Mouse (Mus musculus): ENCODE results near the gene Rcor2. TPM values are rescaled to one million over a fixed set of nuclear protein-coding genes. Genes with fewer than 3 reads are reported as not detected.
A peak's percentile ranks its signal among the peaks of the same experiment; 100 is the strongest.

The Rcor2 gene
- polyA plus RNA-seq, 1 experiment from 2014 or later, result 88.6 TPM

GRCm38 (mm10) chr19:7302493-7302797 lies 35.3 kb downstream of the Rcor2 start:
- Histone ChIP-seq H3K27ac (no peak overlapping the region), H3K4me3 (replicated peaks) (no peak overlapping the region), H3K9ac (no peak overlapping the region), H3K27me3 (no peaks in the 10 kb centered on the region), H3K4me2 (no peak overlapping the region), H3K4me1 (peaks cover 13% of the 10 kb centered on the region), H3K36me3 (replicated peaks) (peaks cover 3% of the 10 kb centered on the region; the same call in 1 of the 2 replicates), H3K9me3 (no peaks in the 10 kb centered on the region)
- WGBS, result 68% methylated on average over 1 of the region's 1 CpGs
- no peak for ATAC-seq (ENCODE audit: low FRiP score)

GRCm38 (mm10) chr19:7303796-7304195 lies 36.7 kb downstream of the Rcor2 start:
- Histone ChIP-seq H3K4me2 (no peak overlapping the region), H3K4me3 (replicated peaks) (no peak overlapping the region), H3K36me3 (replicated peaks) (0 out of 2 replicates have a peak, but pooled peaks cover 3% of the 10 kb centered on the region), H3K9me3 (no peaks in the 10 kb centered on the region), H3K4me1 (peaks cover 26% of the 10 kb centered on the region), H3K9ac (no peak overlapping the region), H3K27me3 (no peaks in the 10 kb centered on the region), H3K27ac (no peak overlapping the region)
- ATAC-seq (ENCODE audit: low FRiP score), result no peak
- WGBS, result 83% methylated on average over 6 of the region's 6 CpGs

- H3K36me3 ChIP-seq (replicated peaks), result no peaks in the 10 kb centered on the region
- WGBS, result 70% methylated on average over 2 of the region's 2 CpGs
- H3K27ac ChIP-seq, result no peak overlapping the region
- H3K4me1 ChIP-seq, result peaks cover 29% of the 10 kb centered on the region
- H3K9ac ChIP-seq, result no peak overlapping the region
- H3K4me2 ChIP-seq, result no peak overlapping the region
- H3K27me3 ChIP-seq, result no peaks in the 10 kb centered on the region
- H3K9me3 ChIP-seq, result no peaks in the 10 kb centered on the region
- ATAC-seq (ENCODE audit: low FRiP score), result no peak
- no peak overlapping the region for H3K4me3 ChIP-seq (replicated peaks)
Measured at GRCm38 (mm10) chr19:7304801-7305200, 37.7 kb downstream of the Rcor2 start.

GRCm38 (mm10) chr19:7305380-7306310 lies 38.5 kb downstream of the Rcor2 start:
- 85% methylated on average over 10 of the region's 11 CpGs for WGBS
- Histone ChIP-seq H3K27ac (no peak overlapping the region), H3K27me3 (no peaks in the 10 kb centered on the region), H3K9ac (no peak overlapping the region), H3K9me3 (no peaks in the 10 kb centered on the region), H3K4me1 (peaks cover 38% of the 10 kb centered on the region), H3K4me3 (replicated peaks) (no peak overlapping the region), H3K36me3 (replicated peaks) (no peaks in the 10 kb centered on the region), H3K4me2 (no peak overlapping the region)
- ATAC-seq (ENCODE audit: low FRiP score), result no peak

- Histone ChIP-seq H3K9ac (no peak overlapping the region), H3K4me3 (replicated peaks) (no peak overlapping the region), H3K27ac (no peak overlapping the region), H3K4me1 (peaks cover 48% of the 10 kb centered on the region), H3K9me3 (no peaks in the 10 kb centered on the region), H3K36me3 (replicated peaks) (no peaks in the 10 kb centered on the region), H3K27me3 (no peaks in the 10 kb centered on the region), H3K4me2 (no peak overlapping the region)
- ATAC-seq (ENCODE audit: low FRiP score), result no peak
- 78% methylated on average over 3 of the region's 3 CpGs for WGBS
Measured at GRCm38 (mm10) chr19:7306968-7307367, 39.8 kb downstream of the Rcor2 start.

GRCm38 (mm10) chr19:7307995-7308770 lies 41.1 kb downstream of the Rcor2 start:
- Histone ChIP-seq H3K4me1 (peaks cover 48% of the 10 kb centered on the region), H3K36me3 (replicated peaks) (no peaks in the 10 kb centered on the region), H3K4me2 (no peak overlapping the region), H3K27me3 (no peaks in the 10 kb centered on the region), H3K9ac (no peak overlapping the region), H3K9me3 (no peaks in the 10 kb centered on the region), H3K4me3 (replicated peaks) (no peak overlapping the region), H3K27ac (peak overlapping the region; percentile 69)
- no peak for ATAC-seq (ENCODE audit: low FRiP score)
- WGBS, result 52% methylated on average over 8 of the region's 8 CpGs

DNA sequence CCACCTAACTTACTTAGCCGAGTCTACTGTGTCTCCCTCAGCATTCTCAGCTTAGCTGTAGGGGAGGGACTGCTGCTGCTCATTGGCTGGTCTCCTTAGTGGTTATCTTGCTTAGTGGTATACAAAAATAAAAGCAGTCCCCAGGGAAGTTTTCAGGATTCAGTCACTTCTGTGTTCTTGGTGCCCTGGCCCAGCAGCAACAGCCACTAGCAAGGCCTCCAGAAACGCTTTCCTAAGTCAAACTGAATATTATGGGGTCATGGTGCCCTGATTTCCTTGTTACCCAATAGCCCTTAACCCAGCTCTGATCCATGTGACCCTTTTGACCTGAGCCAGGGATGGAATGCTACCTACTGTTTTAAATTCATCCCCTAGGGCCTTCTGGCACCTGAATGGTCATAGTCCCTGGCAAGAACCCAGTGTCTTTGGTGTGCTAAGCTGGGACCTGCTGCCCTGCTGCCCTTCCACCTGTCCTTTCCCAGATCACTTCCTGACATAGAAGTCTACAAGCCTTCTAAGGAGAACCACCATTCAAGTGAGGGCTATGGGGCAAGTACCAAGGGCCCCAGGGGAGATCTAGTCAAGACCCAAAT lies 42.7 kb downstream of the Rcor2 start:
- ATAC-seq (ENCODE audit: low FRiP score), result no peak
- no peaks in the 10 kb centered on the region for H3K27me3 ChIP-seq
- H3K4me1 ChIP-seq, result peaks cover 48% of the 10 kb centered on the region
- no peaks in the 10 kb centered on the region for H3K9me3 ChIP-seq
- H3K27ac ChIP-seq, result no peak overlapping the region
- no peaks in the 10 kb centered on the region for H3K36me3 ChIP-seq (replicated peaks)
- no peak overlapping the region for H3K4me2 ChIP-seq
- 73% methylated on average over 2 of the region's 2 CpGs for WGBS
- H3K9ac ChIP-seq, result no peak overlapping the region
- no peak overlapping the region for H3K4me3 ChIP-seq (replicated peaks)

DNA sequence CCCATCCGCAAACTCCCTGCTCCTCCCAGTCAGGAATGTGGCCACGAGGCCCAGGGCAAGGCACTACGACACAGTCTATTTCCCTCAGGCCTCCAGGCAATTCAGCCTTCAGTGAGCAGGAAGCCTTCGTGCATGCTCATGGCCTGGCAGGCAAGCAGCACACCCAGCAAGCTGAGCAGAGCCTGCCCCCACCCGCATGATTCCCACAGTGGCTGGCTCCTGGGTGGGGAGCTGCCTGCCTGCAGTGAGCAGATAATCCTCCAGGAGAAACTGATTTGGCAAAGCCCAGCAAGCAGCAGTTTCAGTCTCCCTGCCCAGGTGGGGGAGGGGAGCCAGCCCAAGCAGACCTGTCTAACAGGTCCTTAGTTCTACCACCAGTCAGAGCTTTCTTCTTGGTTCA lies 43.6 kb downstream of the Rcor2 start:
- no peak overlapping the region for H3K4me3 ChIP-seq (replicated peaks)
- 28% methylated on average over 5 of the region's 5 CpGs for WGBS
- ATAC-seq (ENCODE audit: low FRiP score), result no peak
- no peak overlapping the region for H3K4me2 ChIP-seq
- H3K4me1 ChIP-seq, result peaks cover 48% of the 10 kb centered on the region
- H3K9me3 ChIP-seq, result no peaks in the 10 kb centered on the region
- H3K27me3 ChIP-seq, result no peaks in the 10 kb centered on the region
- H3K27ac ChIP-seq, result no peak overlapping the region
- no peak overlapping the region for H3K9ac ChIP-seq
- H3K36me3 ChIP-seq (replicated peaks), result no peaks in the 10 kb centered on the region

GRCm38 (mm10) chr19:7311306-7311705 lies 44.2 kb downstream of the Rcor2 start:
- H3K4me1 ChIP-seq, result peaks cover 54% of the 10 kb centered on the region
- ATAC-seq (ENCODE audit: low FRiP score), result no peak
- no peaks in the 10 kb centered on the region for H3K27me3 ChIP-seq
- no peak overlapping the region for H3K4me2 ChIP-seq
- no peak overlapping the region for H3K9ac ChIP-seq
- H3K4me3 ChIP-seq (replicated peaks), result no peak overlapping the region
- peak overlapping the region; percentile 26; the same call in 1 of the 2 replicates for H3K27ac ChIP-seq
- H3K36me3 ChIP-seq (replicated peaks), result no peaks in the 10 kb centered on the region
- 43% methylated on average over 10 of the region's 10 CpGs for WGBS
- no peaks in the 10 kb centered on the region for H3K9me3 ChIP-seq

DNA sequence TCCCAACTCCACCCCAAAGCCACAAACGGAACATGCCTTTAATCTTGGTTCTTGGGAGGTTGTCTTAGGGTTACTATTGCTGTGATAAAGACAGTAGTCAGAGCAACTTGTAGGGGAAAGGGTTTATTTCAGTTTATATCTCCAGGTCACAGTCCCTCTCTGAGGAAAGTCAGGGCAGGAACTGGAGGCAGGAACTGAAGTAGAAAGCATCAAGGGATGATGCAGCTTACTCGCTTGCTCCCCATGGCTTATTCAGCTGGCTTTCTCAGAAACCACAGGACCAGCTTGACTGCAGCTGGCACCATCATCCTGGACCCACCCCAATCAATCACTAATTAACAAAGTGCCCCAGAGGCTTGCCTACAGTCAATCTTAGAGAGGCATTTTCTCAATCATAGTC lies 46.5 kb downstream of the Rcor2 start:
- peaks cover 35% of the 10 kb centered on the region for H3K4me1 ChIP-seq

GRCm38 (mm10) chr19:7314976-7315586 lies 48.0 kb downstream of the Rcor2 start:
- no peak for ATAC-seq (ENCODE audit: low FRiP score)
- H3K27ac ChIP-seq, result no peak overlapping the region
- H3K4me3 ChIP-seq (replicated peaks), result no peak overlapping the region
- no peak overlapping the region for H3K4me2 ChIP-seq
- WGBS, result 91% methylated on average over 8 of the region's 8 CpGs
- H3K4me1 ChIP-seq, result peaks cover 22% of the 10 kb centered on the region
- H3K36me3 ChIP-seq (replicated peaks), result no peaks in the 10 kb centered on the region
- no peaks in the 10 kb centered on the region for H3K27me3 ChIP-seq
- no peak overlapping the region for H3K9ac ChIP-seq
- H3K9me3 ChIP-seq, result no peaks in the 10 kb centered on the region

More for the DNA sequence above, 46.5 kb downstream of the Rcor2 start:
- Histone ChIP-seq H3K4me3 (replicated peaks) (no peak overlapping the region), H3K27ac (no peak overlapping the region), H3K36me3 (replicated peaks) (no peaks in the 10 kb centered on the region), H3K4me2 (no peak overlapping the region), H3K9me3 (no peaks in the 10 kb centered on the region), H3K27me3 (no peaks in the 10 kb centered on the region), H3K9ac (no peak overlapping the region)
- no peak for ATAC-seq (ENCODE audit: low FRiP score)
- 89% methylated on average over 2 of the region's 2 CpGs for WGBS

- H3K27ac ChIP-seq, result no peak overlapping the region
- H3K9ac ChIP-seq, result no peak overlapping the region
- H3K4me2 ChIP-seq, result no peak overlapping the region
- no peak overlapping the region for H3K4me3 ChIP-seq (replicated peaks)
- H3K27me3 ChIP-seq, result no peaks in the 10 kb centered on the region
- no peaks in the 10 kb centered on the region for H3K9me3 ChIP-seq
- no peak for ATAC-seq (ENCODE audit: low FRiP score)
- H3K36me3 ChIP-seq (replicated peaks), result no peaks in the 10 kb centered on the region
- peaks cover 17% of the 10 kb centered on the region for H3K4me1 ChIP-seq
- 74% methylated on average over 4 of the region's 4 CpGs for WGBS
Measured at GRCm38 (mm10) chr19:7315587-7315984, 48.5 kb downstream of the Rcor2 start.
